Mouse (Mus musculus) megakaryocyte, embryonic 14.5 days (primary cell): ENCODE results near the gene Slc25a26.

Source experiments
- FLI1 ChIP-seq: IDR thresholded peaks from 2 replicates; pipeline ENCODE4 v1.6.1; 2012; ENCODE audit warnings: low read length, inconsistent platforms, mixed read lengths
- GATA1 ChIP-seq: IDR thresholded peaks from 3 replicates; pipeline ENCODE4 v1.6.1; 2012; ENCODE audit warnings: mixed read lengths, low read length, inconsistent platforms, borderline replicate concordance

DNA sequence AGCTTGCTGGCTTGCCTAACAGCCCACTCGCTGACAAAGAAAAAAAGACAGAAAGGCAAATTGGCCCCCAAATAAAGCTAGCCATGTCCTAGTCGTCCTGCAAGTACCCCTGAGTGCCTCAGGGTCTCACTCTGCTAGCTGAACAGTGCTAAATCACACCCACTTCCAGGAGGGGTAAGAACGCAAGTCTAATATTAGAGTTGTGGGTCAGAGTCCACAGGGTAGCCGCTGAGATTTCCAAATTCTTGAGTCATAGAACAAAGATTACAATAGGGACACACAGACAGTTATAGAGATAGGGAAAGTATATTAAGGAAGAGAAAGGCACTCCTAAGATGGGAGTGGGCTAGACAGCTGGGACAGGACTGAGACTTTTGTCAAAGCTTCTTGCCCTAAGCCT, 148.4 kb downstream of the Slc25a26 start:
- no peak for TF ChIP-seq GATA1
- TF ChIP-seq FLI1, result no peak
